Mouse (Mus musculus): ENCODE results near the gene Abhd17a. TPM values are rescaled to one million over a fixed set of nuclear protein-coding genes. Genes with fewer than 3 reads are reported as not detected.
A peak's percentile ranks its signal among the peaks of the same experiment; 100 is the strongest.

Abhd17a gene
- total RNA-seq, 2 experiments from 2014 or later: 185 to 191 TPM

DNA sequence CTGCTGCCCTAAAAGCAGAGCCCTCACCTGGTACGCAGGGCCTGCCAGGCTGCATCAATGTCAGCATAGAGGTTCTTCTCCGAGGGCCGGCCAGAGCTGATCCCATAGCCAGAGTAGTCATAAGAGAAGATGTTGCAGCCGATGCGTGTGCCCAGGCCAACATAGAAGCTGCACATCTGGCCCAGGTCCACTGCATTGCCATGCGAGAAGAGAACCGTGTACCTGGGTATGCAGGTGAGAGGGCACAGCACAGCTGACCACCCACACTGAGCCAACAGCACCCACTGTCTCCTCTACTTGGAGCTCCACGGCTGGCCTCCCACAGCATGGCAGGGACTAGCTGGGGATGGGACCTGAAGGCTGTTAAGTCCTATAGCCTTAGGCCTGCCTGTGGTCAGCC is 4.6 kb downstream of the Abhd17a start:
- intact Hi-C loops (cut with DNase I): no loop called here
- TF ChIP-seq CTCF (IDR thresholded peaks at IDR 0.05): no peak
- DNase-seq (ENCODE audit: extremely low spot score in 1 of 2, low spot score in 2 of 2): no peak
- H3K27ac ChIP-seq: peak overlapping the region; percentile 81; the same call in 1 of the 2 replicates
- H3K4me3 ChIP-seq: no peak overlapping the region

DNA sequence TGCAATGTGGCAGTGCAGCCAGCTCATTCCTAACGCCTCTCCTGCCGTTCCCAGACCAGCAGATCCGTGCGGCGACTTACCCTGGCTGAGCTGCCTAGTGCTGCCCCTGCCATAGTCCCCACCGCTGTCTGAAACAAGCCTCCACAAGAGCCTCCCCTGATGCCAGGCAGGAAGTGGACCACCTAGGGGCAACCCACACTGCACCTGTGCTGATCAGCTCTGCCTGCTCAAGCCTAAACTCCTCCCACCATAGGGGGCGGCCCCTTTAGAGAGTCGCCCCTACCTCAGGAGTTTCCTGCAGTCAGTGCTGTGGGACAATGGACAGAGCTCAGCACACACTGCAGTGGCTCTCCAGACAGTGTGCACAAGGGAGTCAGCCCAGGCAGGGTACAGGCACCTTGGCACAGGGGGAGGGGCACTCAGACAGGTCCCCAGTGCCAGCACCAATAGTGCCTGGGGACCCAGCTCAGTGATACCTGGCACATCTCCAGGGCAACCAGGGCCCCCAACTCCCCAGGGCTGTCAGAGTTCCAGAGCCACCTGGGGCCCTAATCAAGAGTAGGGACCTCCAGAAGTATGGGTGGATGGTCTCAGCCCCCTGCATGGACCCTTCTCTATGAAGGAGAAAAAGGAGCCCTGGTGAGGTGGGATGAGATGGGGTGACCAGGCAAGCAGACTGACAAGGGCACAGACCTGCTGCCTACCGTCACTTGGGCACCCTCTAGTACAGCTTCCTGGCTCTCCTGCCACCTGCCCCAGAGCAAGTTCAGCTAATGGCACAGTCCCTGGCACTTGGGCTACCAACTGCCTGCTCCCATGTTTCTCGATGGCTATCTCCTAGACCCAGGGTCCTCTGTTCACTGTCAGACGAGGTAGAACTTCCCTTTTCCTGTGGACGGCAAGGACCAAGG is 5.2 kb downstream of the Abhd17a start:
- no peak for TF ChIP-seq CTCF (IDR thresholded peaks at IDR 0.05)
- H3K27ac ChIP-seq: peak overlapping the region; percentile 28; the same call in 1 of the 2 replicates
- intact Hi-C loops (cut with DNase I): no loop called here
- H3K4me3 ChIP-seq: no peak overlapping the region
- no peak for DNase-seq (ENCODE audit: extremely low spot score in 1 of 2, low spot score in 2 of 2)

- no peak for DNase-seq (ENCODE audit: extremely low spot score in 1 of 2, low spot score in 2 of 2)
- H3K4me3 ChIP-seq: no peak overlapping the region
- peak overlapping the region; percentile 28; the same call in 1 of the 2 replicates for H3K27ac ChIP-seq
- intact Hi-C loops (cut with DNase I): no loop called here
- TF ChIP-seq CTCF (IDR thresholded peaks at IDR 0.05): no peak
Measured at GRCm38 (mm10) chr10:80584045-80584488, 6.1 kb downstream of the Abhd17a start.

DNA sequence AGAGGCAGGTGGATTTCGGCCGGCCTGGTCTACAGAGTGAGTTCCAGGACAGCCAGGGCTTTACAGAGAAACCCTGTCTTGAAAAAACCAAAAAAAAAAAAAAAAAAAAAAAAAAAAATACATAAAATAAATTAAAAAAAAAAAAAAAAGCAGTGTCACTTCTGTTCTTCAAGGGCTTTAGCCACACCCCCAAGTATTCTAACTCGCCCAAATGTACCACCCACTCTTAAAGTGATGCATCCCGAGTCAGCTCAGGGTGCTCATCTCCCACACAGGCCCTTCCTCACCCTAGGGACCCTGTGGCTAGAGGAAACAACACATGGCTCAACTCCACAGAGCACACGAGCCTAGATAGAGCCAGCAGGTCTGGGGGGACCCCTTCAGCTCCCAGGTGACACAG is 7.1 kb downstream of the Abhd17a start:
- no peak for DNase-seq (ENCODE audit: extremely low spot score in 1 of 2, low spot score in 2 of 2)
- no peak overlapping the region for H3K4me3 ChIP-seq
- H3K27ac ChIP-seq: peak overlapping the region; percentile 32; the same call in 1 of the 2 replicates
- intact Hi-C loops (cut with DNase I): no loop called here
- TF ChIP-seq CTCF (IDR thresholded peaks at IDR 0.05): no peak

- intact Hi-C loops (cut with DNase I): loop anchor here (5.0 kb wide), 1 partner anchor 98 kb away; the partner anchor contains the start of gene Mknk2
- peak overlapping the region; percentile 90; the same call in 1 of the 2 replicates for H3K27ac ChIP-seq
- no peak overlapping the region for H3K4me3 ChIP-seq
- DNase-seq (ENCODE audit: extremely low spot score in 1 of 2, low spot score in 2 of 2): no peak
- peak; percentile 52 for TF ChIP-seq CTCF (IDR thresholded peaks at IDR 0.05)
Measured at GRCm38 (mm10) chr10:80578911-80579310, 11.2 kb downstream of the Abhd17a start.

DNA sequence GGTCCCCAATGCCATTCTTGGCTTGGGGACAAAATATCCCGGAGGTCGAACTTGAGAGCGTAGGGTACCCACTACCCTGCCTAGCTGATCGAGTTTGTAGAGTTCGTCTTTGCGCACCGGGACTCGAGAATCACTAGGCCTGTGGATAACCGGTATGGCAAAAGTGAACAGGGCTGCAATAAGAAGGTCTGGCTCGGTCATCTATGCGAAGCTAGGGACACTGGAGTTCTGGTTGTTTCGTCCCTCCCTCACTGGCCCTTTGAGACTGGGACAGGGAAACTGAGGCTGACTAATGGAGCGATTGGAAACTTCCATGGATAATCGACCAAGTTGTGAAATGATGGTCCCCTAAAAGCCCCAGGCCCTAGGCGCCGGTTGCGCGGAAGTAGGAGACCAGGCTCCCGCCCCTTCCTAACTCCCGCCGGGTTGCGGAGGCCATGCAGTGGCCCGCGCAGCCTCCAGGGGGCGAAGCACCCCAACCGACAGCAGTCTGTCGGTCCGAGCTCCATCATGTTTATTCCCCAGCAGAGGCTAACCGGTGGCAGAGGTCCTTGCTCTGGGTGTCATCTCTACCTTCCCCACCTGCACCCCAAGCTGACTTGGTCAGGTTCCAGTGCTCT is 11.9 kb downstream of the Abhd17a start:
- H3K27ac ChIP-seq: peak overlapping the region; percentile 90
- intact Hi-C loops (cut with DNase I): loop anchor here (5.0 kb wide), 1 partner anchor 99 kb away; the partner anchor contains the start of gene Mknk2
- peak in 1 of 2 experiments; percentile 68 for DNase-seq (ENCODE audit: extremely low spot score in 1 of 2, low spot score in 2 of 2)
- TF ChIP-seq CTCF (IDR thresholded peaks at IDR 0.05): peak; percentile 75
- H3K4me3 ChIP-seq: peak overlapping the region; percentile 83

DNA sequence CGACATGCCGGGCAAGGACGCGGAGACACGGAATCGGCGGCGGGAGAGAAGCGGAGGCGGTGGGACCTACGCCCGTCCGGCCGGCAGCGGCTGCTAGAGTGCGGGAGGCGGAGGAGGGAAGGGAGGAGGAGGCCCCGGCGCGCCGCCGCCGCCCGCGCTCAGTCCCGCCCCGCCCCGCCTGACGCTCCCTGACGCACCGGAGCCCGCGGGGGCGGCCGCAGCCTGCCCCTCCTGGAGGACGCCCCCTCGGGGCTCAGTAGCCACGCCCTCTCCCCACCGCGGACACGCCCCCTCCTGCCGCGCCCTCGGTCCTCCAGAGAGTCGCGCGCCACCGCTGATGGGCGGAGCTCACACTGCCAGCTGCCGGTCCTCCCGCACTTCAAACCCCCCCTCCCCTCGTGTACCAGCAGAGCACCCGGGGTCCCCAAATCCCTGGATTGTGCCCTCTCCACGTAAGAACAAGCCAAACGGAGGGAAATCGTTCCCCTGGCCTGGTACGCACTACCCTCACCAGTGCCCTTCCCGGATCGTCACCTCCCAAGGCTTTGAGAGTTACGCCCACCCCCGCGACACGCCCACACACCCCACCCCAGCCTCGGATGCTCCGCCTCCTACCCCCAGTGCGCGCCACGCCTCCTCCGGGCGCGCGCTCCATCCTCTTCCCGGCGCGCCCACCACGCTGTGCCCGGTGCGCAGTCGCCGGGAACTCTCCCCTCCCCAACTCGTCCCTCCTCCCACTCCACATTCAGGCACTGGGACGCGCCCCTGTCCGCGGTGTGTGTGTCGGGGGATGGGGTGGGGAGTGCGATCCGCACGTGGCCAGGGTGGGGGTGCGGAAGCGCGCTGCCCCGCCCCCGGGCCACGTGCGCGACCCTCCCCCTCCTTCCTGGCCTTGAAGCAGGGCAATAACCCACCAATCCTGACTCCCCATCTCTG is 12.7 kb downstream of the Abhd17a start, which contains the start of gene Klf16:
Gene Klf16, minus strand, starts transcription at position 127 of the 936 bp plus-strand sequence.
- Histone ChIP-seq H3K27ac (peak within 1 kb of the TSS; percentile 96), H3K4me3 (peak within 1 kb of the TSS; percentile 83)
- intact Hi-C loops (cut with DNase I): loop anchor here (1.0 to 5.0 kb wide), 3 partner anchors 11 to 100 kb away; partner anchors contain the start of genes Csnk1g2 and Mknk2
- DNase-seq (ENCODE audit: extremely low spot score in 1 of 2, low spot score in 2 of 2): peak; percentile 95 to 96
- TF ChIP-seq CTCF (IDR thresholded peaks at IDR 0.05): no peak

DNA sequence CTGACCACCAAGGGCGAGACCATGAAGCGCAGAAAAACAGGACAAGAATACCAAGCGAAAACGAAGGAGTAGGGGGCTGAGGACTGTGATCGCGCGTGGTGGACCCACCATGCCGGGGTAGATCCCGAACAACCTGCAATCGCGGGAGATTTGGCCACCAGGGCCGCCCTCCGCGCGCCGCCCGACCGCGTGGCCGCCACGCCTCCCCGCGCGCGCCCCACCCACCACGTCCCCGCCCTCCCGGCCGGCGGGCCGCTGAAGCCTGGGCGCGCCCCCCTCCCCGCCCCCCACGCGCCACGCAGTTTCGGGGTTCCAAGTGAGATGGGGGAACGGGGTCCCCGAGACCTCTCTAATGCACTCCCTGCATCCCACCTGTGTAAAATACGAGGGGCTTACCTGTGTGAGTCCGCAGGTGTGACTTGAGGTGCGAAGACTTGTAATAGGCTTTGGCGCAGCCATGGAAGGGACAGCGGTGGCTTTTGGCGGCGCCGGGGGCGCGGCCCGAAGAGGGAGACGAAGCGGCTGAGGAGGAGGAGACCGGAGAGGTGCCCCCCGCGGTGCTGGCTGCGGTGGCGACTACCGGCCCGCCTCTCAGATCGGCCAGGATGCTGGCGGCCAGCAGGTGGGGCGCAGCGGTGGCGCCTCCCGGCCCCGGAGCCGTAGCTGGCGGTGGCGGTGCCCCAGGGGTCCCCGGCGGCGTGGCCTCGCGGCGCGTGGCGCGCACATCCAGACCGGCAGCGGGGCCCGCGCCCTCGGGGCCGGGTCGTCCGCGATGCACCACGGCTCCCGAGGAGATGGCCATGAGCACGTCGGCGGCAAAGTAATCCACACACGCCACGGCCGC is 13.6 kb downstream of the Abhd17a start:
- DNase-seq (ENCODE audit: extremely low spot score in 1 of 2, low spot score in 2 of 2): no peak
- Histone ChIP-seq H3K27ac (peak overlapping the region; percentile 96), H3K4me3 (peak overlapping the region; percentile 83)
- intact Hi-C loops (cut with DNase I): loop anchor here (1.0 to 5.0 kb wide), 3 partner anchors 10 to 101 kb away; partner anchors contain the start of genes Csnk1g2 and Mknk2
- TF ChIP-seq CTCF (IDR thresholded peaks at IDR 0.05): no peak; the same call in none of the 2 replicates

GRCm38 (mm10) chr10:80575925-80576324 is 14.2 kb downstream of the Abhd17a start:
- TF ChIP-seq CTCF (IDR thresholded peaks at IDR 0.05): no peak
- peak overlapping the region; percentile 83 for H3K4me3 ChIP-seq
- peak overlapping the region; percentile 96 for H3K27ac ChIP-seq
- intact Hi-C loops (cut with DNase I): loop anchor here (2.0 to 5.0 kb wide), 2 partner anchors 47 to 101 kb away; partner anchors contain the start of genes Csnk1g2 and Mknk2
- no peak for DNase-seq (ENCODE audit: extremely low spot score in 1 of 2, low spot score in 2 of 2)

- intact Hi-C loops (cut with DNase I): loop anchor here (5.0 kb wide), 1 partner anchor 102 kb away; the partner anchor contains the start of gene Mknk2
- peak overlapping the region; percentile 96 for H3K27ac ChIP-seq
- TF ChIP-seq CTCF (IDR thresholded peaks at IDR 0.05): no peak
- peak overlapping the region; percentile 83 for H3K4me3 ChIP-seq
- peak in 1 of 2 experiments; percentile 23 for DNase-seq (ENCODE audit: extremely low spot score in 1 of 2, low spot score in 2 of 2)
Measured at GRCm38 (mm10) chr10:80574896-80575295, 15.2 kb downstream of the Abhd17a start.

Measured in left cerebral cortex, adult 2 months (tissue).